Mouse (Mus musculus): ENCODE measurements around the gene Irf2.

DNA sequence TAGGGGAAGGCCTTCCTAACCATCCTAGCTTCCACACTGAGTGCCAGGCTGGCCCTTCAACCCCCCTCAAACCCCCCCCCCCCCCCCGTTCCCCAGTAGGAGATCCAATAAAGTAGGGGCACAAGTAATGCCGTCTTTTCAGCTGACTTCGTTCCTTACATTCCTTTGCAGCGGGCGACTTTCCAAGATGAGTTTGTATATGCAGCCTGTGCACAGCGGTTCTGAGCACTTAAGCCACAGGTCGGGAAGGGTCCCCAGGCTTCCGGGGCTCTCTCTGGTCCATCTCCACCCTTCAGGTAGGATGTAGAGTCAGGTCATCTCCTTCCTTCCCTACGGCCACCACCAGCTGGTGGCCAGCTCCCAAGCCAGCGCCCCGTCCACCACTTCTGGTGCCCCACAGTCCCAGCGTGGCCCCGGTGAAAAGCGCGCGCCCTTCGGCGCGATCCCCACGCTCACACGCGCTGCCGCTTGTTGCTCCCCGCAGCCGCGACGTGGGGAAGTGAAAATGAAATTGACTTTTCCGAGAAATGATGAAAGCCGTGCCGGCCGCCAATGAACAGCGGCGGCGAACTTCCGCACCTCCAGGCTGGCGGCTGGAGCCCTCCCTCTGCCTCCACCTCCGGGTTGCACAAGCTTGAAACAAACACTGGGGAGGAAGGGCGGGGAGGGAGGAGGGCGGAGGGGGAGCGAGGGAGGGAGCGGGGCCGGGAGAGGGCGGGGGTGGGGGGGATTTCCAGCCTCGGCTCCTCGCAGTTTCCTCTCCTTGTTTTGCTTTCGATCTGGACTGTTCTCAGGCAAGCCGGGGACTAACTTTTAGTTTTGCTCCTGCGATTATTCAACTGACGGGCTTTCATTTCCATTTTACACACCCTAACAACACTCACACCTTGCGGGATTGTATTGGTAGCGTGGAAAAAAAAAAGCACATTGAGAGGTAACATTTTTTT is at the start of gene Irf2:
- TF ChIP-seq HCFC1 (IDR thresholded peaks at IDR 0.05; ENCODE audit: borderline replicate concordance, insufficient read depth, low read length) (peak; percentile 35; the same call in 1 of the 2 replicates), MAFK (IDR thresholded peaks at IDR 0.05; ENCODE audit: insufficient read depth, low read depth, low read length) (no peak), ZC3H11A (IDR thresholded peaks at IDR 0.05; ENCODE audit: borderline replicate concordance, low read depth, low read length) (no peak)
